Mouse (Mus musculus) hindbrain, embryonic 15.5 days (tissue): ENCODE results near the gene Ptgis. TPM values are rescaled to one million over a fixed set of nuclear protein-coding genes. Genes with fewer than 3 reads are reported as not detected.

Experiments used
- ATAC-seq: fragments of 200-750 bp; cut with Nextera tagmentation; 2 replicates; pipeline ENCODE4 v1.8.0; 2017; ENCODE audit warnings: low read depth, moderate number of reproducible peaks, moderate TSS enrichment; ENCODE audit not compliant: low FRiP score
- H3K27ac ChIP-seq: fragments of 300-500 bp; sonication (generic); replicated peaks from 2 replicates; pipeline ENCODE4 v1.5.1; 2015; ENCODE audit warnings: mild to moderate bottlenecking, inconsistent platforms
- H3K27me3 ChIP-seq: fragments of 300-500 bp; sonication (generic); 2 replicates; pipeline ENCODE4 v1.6.1; 2015; ENCODE audit warnings: control low read depth, inconsistent platforms
- H3K36me3 ChIP-seq: fragments of 300-500 bp; sonication (generic); 2 replicates; pipeline ENCODE4 v1.6.1; 2015; ENCODE audit warnings: control low read depth, inconsistent platforms
- H3K4me1 ChIP-seq: fragments of 300-500 bp; sonication (generic); replicated peaks from 2 replicates; pipeline ENCODE4 v1.6.1; 2015; ENCODE audit warnings: control low read depth, inconsistent platforms
- H3K4me2 ChIP-seq: fragments of 300-500 bp; sonication (generic); 2 replicates; pipeline ENCODE4 v1.6.1; 2015; ENCODE audit warnings: moderate library complexity, mild to moderate bottlenecking, inconsistent platforms
- H3K4me3 ChIP-seq: fragments of 300-500 bp; sonication (generic); 2 replicates; pipeline ENCODE4 v1.5.1; 2015; ENCODE audit warnings: mild to moderate bottlenecking, inconsistent platforms
- H3K9ac ChIP-seq: fragments of 300-500 bp; sonication (generic); 2 replicates; pipeline ENCODE4 v1.6.1; 2015; ENCODE audit warnings: inconsistent platforms
- H3K9me3 ChIP-seq: fragments of 300-500 bp; sonication (generic); 2 replicates; pipeline ENCODE4 v1.6.1; 2016; ENCODE audit warnings: control low read depth, inconsistent platforms
- WGBS: fragments of 180-500 bp; shearing (Covaris S2); methylation state at CpG from one replicate; pipeline ENCODE4 v1.1.7; 2015; 5-methylcytosine and 5-hydroxymethylcytosine counted together
- polyA plus RNA-seq: library from polyadenylated mRNA; unstranded; fragments of >200 nt; fragmentation: Nextera tagmentation; extraction: Ambion mirVana; gene quantifications from 2 replicates; pipeline ENCODE4 v1.2.1, GENCODE M21; 2015

Ptgis gene
- polyA plus RNA-seq, 1 experiment from 2014 or later: 3.6 TPM

DNA sequence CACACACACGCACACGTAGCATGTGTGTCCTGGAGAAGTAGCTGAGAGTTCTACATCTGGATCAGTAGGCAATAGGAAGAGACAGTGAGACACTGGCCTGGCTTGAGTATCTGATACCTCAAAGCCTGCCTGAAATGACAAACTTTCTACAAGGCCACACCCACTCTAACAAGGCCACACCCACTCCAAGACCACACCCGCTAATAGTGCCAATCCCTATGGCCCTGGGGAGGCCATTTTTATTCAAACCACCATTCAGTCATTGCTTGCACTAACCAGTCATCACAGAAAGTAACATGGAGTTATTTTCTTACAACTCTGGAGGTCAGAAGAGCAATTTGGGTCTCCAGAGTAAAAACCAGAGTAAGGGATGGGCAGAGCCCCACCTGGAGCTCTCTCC, 32.3 kb upstream of the Ptgis start:
- no peak overlapping the region for H3K9ac ChIP-seq
- no peaks in the 10 kb centered on the region for H3K27me3 ChIP-seq
- no peak overlapping the region for H3K27ac ChIP-seq
- H3K4me2 ChIP-seq: no peak overlapping the region
- no peaks in the 10 kb centered on the region for H3K36me3 ChIP-seq
- ATAC-seq: no peak
- H3K4me3 ChIP-seq: no peak overlapping the region
- H3K4me1 ChIP-seq: no peaks in the 10 kb centered on the region
- no peaks in the 10 kb centered on the region for H3K9me3 ChIP-seq
- WGBS: 87% methylated on average over 3 of the region's 3 CpGs

GRCm38 (mm10) chr2:167271121-167271521, 30.7 kb upstream of the Ptgis start:
- H3K27ac ChIP-seq: no peak overlapping the region
- H3K36me3 ChIP-seq: no peaks in the 10 kb centered on the region
- no peak overlapping the region for H3K9ac ChIP-seq
- H3K9me3 ChIP-seq: no peaks in the 10 kb centered on the region
- H3K4me1 ChIP-seq: no peaks in the 10 kb centered on the region
- H3K27me3 ChIP-seq: no peaks in the 10 kb centered on the region
- H3K4me2 ChIP-seq: no peak overlapping the region
- no peak overlapping the region for H3K4me3 ChIP-seq
- WGBS: 85% methylated on average over 9 of the region's 9 CpGs
- ATAC-seq: no peak

DNA sequence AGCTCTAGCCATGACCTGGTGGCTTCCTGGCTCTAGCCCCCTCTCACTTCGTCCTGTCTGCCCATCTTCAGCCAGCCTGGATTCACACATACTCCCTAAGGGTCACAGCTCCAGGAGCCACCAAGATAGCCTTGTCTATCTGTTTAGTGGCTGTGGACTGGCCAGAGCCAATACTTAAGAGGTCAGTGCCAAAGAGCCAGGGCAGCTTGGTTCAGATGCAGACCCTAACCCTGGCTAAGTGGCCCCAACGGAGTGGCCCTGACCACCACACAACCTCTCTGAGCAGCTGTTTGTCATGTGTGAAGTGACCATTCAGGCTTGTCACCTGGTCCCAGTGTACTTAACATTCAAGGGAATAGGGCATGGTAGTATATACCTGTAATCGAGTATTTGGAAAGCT, 30.1 kb upstream of the Ptgis start:
- ATAC-seq: no peak
- no peak overlapping the region for H3K4me2 ChIP-seq
- H3K27ac ChIP-seq: no peak overlapping the region
- WGBS: 95% methylated on average over 3 of the region's 3 CpGs
- no peaks in the 10 kb centered on the region for H3K36me3 ChIP-seq
- no peaks in the 10 kb centered on the region for H3K27me3 ChIP-seq
- no peaks in the 10 kb centered on the region for H3K9me3 ChIP-seq
- no peak overlapping the region for H3K4me3 ChIP-seq
- H3K4me1 ChIP-seq: no peaks in the 10 kb centered on the region
- H3K9ac ChIP-seq: no peak overlapping the region

- Histone ChIP-seq H3K27ac (no peak overlapping the region), H3K4me2 (no peak overlapping the region), H3K27me3 (no peaks in the 10 kb centered on the region), H3K9ac (no peak overlapping the region), H3K36me3 (no peaks in the 10 kb centered on the region), H3K4me3 (no peak overlapping the region), H3K4me1 (no peaks in the 10 kb centered on the region), H3K9me3 (no peaks in the 10 kb centered on the region)
- no peak for ATAC-seq
- 97% methylated on average over 1 of the region's 1 CpGs for WGBS
Observed at GRCm38 (mm10) chr2:167268721-167269120, 28.3 kb upstream of the Ptgis start.

DNA sequence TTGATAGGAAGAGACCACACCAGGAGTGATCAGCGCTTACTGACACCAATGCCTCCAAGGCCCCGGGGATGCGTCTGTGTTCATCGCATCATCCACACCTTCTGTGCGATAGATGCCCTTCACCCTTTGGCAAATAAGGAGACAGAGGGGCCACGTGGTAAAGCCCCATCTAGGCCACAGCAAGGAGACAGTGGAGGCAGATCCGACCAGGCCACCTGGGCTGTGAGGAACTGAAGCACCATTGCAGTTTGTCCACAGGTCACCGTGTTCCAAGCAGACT, 27.9 kb upstream of the Ptgis start:
- no peaks in the 10 kb centered on the region for H3K27me3 ChIP-seq
- WGBS: 90% methylated on average over 8 of the region's 8 CpGs
- no peak overlapping the region for H3K27ac ChIP-seq
- H3K36me3 ChIP-seq: no peaks in the 10 kb centered on the region
- no peaks in the 10 kb centered on the region for H3K4me1 ChIP-seq
- no peak overlapping the region for H3K9ac ChIP-seq
- no peak for ATAC-seq
- H3K4me2 ChIP-seq: no peak overlapping the region
- no peaks in the 10 kb centered on the region for H3K9me3 ChIP-seq
- H3K4me3 ChIP-seq: no peak overlapping the region

DNA sequence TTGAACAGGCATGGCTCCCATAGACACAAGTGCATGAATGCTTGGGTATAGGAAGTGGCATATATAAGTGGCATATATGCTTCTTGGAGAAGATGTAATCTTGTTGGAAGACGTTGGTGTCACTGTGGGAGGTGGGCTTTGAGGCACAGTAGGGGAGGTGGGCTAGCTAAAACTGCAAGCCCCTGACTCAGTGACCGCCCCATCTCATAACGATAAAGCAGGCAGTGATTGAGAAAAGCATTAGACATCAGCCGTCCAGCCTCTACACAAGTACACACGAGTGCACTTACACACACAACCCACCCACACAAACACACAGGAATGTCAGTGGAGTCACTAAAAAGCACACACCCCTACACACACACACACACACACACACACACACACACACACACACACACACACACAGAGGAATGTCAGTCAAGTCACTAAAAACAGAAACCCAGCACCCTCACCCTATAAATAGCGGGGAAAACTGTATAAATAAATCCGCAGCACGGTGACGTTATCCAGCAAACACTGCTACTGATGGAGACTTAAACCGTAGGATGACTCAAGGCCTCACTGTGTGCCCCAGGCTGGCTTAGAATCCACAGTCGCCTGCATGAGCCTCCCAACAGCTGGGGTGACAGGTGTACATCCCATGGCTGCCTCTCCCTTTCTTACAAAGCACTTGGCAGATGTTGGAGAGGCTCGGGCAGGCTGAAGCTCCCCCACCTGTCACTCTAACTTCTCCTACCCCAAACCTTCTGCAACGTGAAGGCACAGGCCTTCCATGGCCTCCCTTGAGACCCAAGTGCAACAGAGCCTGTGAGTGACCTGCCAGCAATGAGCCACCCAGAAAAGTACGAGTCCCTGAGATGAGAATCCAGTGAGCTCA, 27.4 kb upstream of the Ptgis start:
- Histone ChIP-seq H3K36me3 (no peaks in the 10 kb centered on the region), H3K27ac (no peak overlapping the region), H3K9ac (no peak overlapping the region), H3K4me2 (no peak overlapping the region), H3K9me3 (no peaks in the 10 kb centered on the region), H3K4me3 (no peak overlapping the region), H3K27me3 (no peaks in the 10 kb centered on the region), H3K4me1 (no peaks in the 10 kb centered on the region)
- 81% methylated on average over 14 of the region's 14 CpGs for WGBS
- no peak for ATAC-seq

GRCm38 (mm10) chr2:167266231-167266630, 25.8 kb upstream of the Ptgis start:
- no peak for ATAC-seq
- no peak overlapping the region for H3K4me3 ChIP-seq
- no peaks in the 10 kb centered on the region for H3K36me3 ChIP-seq
- H3K9me3 ChIP-seq: no peaks in the 10 kb centered on the region
- H3K9ac ChIP-seq: no peak overlapping the region
- no peak overlapping the region for H3K4me2 ChIP-seq
- no peaks in the 10 kb centered on the region for H3K4me1 ChIP-seq
- H3K27me3 ChIP-seq: no peaks in the 10 kb centered on the region
- 95% methylated on average over 10 of the region's 10 CpGs for WGBS
- no peak overlapping the region for H3K27ac ChIP-seq

DNA sequence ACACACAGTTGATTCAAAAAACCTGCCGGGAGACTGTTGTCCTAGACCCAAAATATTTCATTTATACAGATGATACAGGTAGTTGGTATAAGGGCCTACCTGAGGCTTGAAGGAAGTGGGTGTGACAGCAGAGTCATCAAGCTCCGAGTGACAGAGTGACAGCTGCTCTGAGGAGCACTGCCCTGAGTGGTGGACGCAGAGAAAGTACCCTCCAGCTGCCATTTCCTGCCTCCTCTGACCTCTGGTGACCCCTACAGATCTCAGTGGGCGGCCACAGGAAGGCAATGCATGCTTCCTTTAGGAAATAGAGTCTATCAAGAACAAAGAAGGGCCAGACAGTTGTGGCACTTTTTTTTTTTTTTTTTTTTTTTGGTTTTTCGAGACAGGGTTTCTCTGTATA, 25.4 kb upstream of the Ptgis start:
- WGBS: 51% methylated on average over 5 of the region's 5 CpGs

DNA sequence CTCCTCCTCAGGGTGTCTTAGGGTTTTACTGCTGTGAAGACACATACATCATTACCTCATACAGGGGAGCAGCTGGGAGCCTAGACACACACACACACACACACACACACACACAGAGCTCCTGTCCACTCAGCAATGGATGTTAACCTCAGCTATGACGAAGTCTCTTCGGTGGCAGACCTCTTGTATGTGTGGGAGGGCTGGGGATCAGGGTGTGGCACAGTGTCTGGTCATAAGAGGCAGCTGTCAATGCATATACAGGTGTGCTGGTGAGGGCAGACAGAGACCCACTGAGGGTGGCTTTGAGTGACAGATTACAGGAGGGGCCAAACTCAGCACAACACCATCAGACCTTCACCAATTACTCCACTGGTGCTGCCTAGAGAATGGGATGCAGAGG, 24.6 kb upstream of the Ptgis start:
- ATAC-seq: no peak
- H3K4me1 ChIP-seq: no peaks in the 10 kb centered on the region
- no peaks in the 10 kb centered on the region for H3K27me3 ChIP-seq
- no peak overlapping the region for H3K4me3 ChIP-seq
- no peaks in the 10 kb centered on the region for H3K9me3 ChIP-seq
- WGBS: 86% methylated on average over 2 of the region's 2 CpGs
- no peak overlapping the region for H3K9ac ChIP-seq
- no peaks in the 10 kb centered on the region for H3K36me3 ChIP-seq
- H3K27ac ChIP-seq: no peak overlapping the region
- H3K4me2 ChIP-seq: no peak overlapping the region

More for the DNA sequence above, 25.4 kb upstream of the Ptgis start:
- Histone ChIP-seq H3K27ac (no peak overlapping the region), H3K9ac (no peak overlapping the region), H3K27me3 (no peaks in the 10 kb centered on the region), H3K4me1 (no peaks in the 10 kb centered on the region), H3K4me3 (no peak overlapping the region), H3K4me2 (no peak overlapping the region), H3K36me3 (no peaks in the 10 kb centered on the region), H3K9me3 (no peaks in the 10 kb centered on the region)
- no peak for ATAC-seq

DNA sequence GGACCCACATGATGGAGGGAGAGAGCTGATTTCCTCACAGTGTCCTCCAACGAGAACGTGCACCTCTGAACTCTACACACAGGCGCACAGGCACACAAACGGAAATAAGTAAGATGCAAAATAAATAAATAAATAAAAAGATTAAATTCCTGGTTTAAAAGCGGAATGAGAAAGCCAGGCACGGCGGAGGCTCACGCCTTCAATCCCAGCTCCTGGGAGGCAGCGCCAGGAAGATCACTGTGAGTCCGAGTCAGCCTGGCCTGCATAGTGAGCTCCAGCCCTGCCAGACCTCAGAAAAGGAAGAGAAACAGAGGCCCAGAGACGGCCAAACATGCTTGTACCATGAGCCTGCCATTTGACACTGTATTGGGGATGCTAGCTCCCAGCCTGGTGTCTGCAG, 23.5 kb upstream of the Ptgis start:
- no peak for ATAC-seq
- Histone ChIP-seq H3K9ac (no peak overlapping the region), H3K4me1 (no peaks in the 10 kb centered on the region), H3K27me3 (no peaks in the 10 kb centered on the region), H3K4me2 (no peak overlapping the region), H3K27ac (no peak overlapping the region), H3K36me3 (no peaks in the 10 kb centered on the region), H3K4me3 (no peak overlapping the region), H3K9me3 (no peaks in the 10 kb centered on the region)
- 90% methylated on average over 11 of the region's 11 CpGs for WGBS

DNA sequence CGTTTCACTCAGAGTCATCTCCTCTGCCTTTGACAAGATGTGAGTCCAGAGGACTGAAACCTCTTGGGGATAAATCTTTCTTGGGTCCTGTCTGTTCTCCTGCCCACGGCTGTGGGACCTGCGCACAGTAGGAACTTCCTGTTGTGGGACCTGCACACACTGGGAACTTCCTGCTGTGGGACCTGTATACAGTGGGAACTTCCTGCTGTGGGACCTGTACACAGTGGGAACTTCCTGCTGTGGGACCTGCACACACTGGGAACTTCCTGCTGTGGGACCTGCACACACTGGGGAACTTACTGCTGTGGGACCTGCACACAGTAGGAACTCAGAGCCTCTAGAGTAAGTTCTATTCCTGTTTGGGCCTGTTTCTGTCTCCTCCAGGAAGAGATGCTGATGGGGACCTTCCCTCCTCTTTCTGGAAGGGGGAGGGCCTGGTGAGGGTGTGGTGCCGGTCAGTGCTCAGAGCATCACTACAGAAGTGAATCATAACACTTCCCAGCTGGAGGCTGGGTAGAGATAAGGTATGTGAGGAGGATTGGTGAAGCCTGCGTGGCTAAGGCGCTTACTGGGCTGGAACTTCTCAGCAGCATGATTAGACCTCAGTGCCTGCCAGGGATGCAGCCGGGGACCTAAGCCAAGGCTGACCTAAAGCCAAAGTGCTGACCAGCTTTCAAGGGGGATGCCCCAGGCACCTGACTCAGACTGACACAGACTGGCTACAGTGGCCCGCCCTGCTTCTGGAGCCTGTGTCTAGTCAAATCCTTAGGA, 22.8 kb upstream of the Ptgis start:
- Histone ChIP-seq H3K4me1 (no peaks in the 10 kb centered on the region), H3K9ac (no peak overlapping the region), H3K27ac (no peak overlapping the region), H3K27me3 (no peaks in the 10 kb centered on the region), H3K9me3 (no peaks in the 10 kb centered on the region), H3K36me3 (no peaks in the 10 kb centered on the region), H3K4me2 (no peak overlapping the region), H3K4me3 (no peak overlapping the region)
- 89% methylated on average over 8 of the region's 8 CpGs for WGBS
- ATAC-seq: no peak

DNA sequence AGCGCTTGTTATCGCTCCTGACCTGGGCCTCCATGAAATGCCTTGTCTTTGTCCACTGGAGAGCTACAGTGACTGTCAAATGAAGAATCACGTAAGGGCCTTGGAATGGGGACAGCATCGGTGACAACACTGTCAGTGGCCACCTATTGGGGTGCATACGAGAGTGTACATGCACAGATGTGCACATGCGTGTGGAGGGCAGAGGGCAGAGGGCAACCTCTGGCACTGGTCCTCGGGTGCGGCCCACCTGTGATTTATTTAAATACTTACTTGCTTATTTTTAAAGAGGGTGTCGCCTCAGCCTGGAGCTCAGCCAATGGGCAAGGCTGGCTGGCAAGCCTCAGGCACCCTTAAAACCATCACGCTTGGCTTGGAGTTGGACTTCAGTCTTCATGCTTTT, 22.0 kb upstream of the Ptgis start:
- no peak overlapping the region for H3K4me2 ChIP-seq
- no peaks in the 10 kb centered on the region for H3K36me3 ChIP-seq
- no peak overlapping the region for H3K9ac ChIP-seq
- no peak overlapping the region for H3K4me3 ChIP-seq
- WGBS: 89% methylated on average over 10 of the region's 10 CpGs
- no peak overlapping the region for H3K27ac ChIP-seq
- H3K27me3 ChIP-seq: no peaks in the 10 kb centered on the region
- no peaks in the 10 kb centered on the region for H3K4me1 ChIP-seq
- ATAC-seq: no peak
- H3K9me3 ChIP-seq: no peaks in the 10 kb centered on the region
